Mouse (Mus musculus): ENCODE results near the gene Lrrc74b. TPM values are rescaled to one million over a fixed set of nuclear protein-coding genes. Genes with fewer than 3 reads are reported as not detected.

Gene Lrrc74b
- polyA plus RNA-seq, 1 experiment from 2014 or later, result not detected

- Histone ChIP-seq H3K4me2 (ENCODE audit: low read depth, low read length) (peak overlapping the region; percentile 74), H3K9me3 (replicated peaks; ENCODE audit: control insufficient read depth, low read length) (no peaks in the 10 kb centered on the region), H3K36me3 (replicated peaks; ENCODE audit: control insufficient read depth, insufficient read depth, low read depth, low read length) (no peaks in the 10 kb centered on the region), H3K27ac (replicated peaks; ENCODE audit: low read depth, low read length) (no peak overlapping the region), H3K4me1 (ENCODE audit: control insufficient read depth, insufficient read depth, low read length) (no peaks in the 10 kb centered on the region), H3K4me3 (ENCODE audit: low read depth, low read length) (peak overlapping the region; percentile 43), H3K9ac (replicated peaks; ENCODE audit: low read length) (peak overlapping the region; percentile 56), H3K27me3 (ENCODE audit: control insufficient read depth, insufficient read depth, low read length) (peaks cover 25% of the 10 kb centered on the region)
- WGBS, result 14% methylated on average over 45 of the region's 45 CpGs
- ATAC-seq (replicated peaks; ENCODE audit: insufficient number of reproducible peaks, low FRiP score, low TSS enrichment, low read depth) (peak; percentile 23; the same call in 1 of the 2 replicates), DNase-seq (ENCODE audit: low spot score) (peak; percentile 26)
Measured at GRCm38 (mm10) chr16:17575870-17576824, 15.1 kb upstream of the Lrrc74b start.

- no peak overlapping the region for H3K27ac ChIP-seq (replicated peaks; ENCODE audit: low read depth, low read length)
- peak; percentile 34 for DNase-seq (ENCODE audit: low spot score)
- no peak for ATAC-seq (replicated peaks; ENCODE audit: insufficient number of reproducible peaks, low FRiP score, low TSS enrichment, low read depth)
- WGBS, result 26% methylated on average over 4 of the region's 4 CpGs
- no peak overlapping the region for H3K4me2 ChIP-seq (ENCODE audit: low read depth, low read length)
- H3K9ac ChIP-seq (replicated peaks; ENCODE audit: low read length), result no peak overlapping the region
- H3K27me3 ChIP-seq (ENCODE audit: control insufficient read depth, insufficient read depth, low read length), result peaks cover 2% of the 10 kb centered on the region; the same call in 1 of the 2 replicates
- H3K36me3 ChIP-seq (replicated peaks; ENCODE audit: control insufficient read depth, insufficient read depth, low read depth, low read length), result no peaks in the 10 kb centered on the region
- H3K9me3 ChIP-seq (replicated peaks; ENCODE audit: control insufficient read depth, low read length), result no peaks in the 10 kb centered on the region
- H3K4me1 ChIP-seq (ENCODE audit: control insufficient read depth, insufficient read depth, low read length), result 0 out of 2 replicates have a peak, but pooled peaks cover 2% of the 10 kb centered on the region
- no peak overlapping the region for H3K4me3 ChIP-seq (ENCODE audit: low read depth, low read length)
Measured at GRCm38 (mm10) chr16:17566186-17566585, 5.1 kb upstream of the Lrrc74b start.

- WGBS, result 66% methylated on average over 3 of the region's 3 CpGs
- Histone ChIP-seq H3K4me3 (ENCODE audit: low read depth, low read length) (no peak overlapping the region), H3K27ac (replicated peaks; ENCODE audit: low read depth, low read length) (no peak overlapping the region), H3K36me3 (replicated peaks; ENCODE audit: control insufficient read depth, insufficient read depth, low read depth, low read length) (no peaks in the 10 kb centered on the region), H3K9me3 (replicated peaks; ENCODE audit: control insufficient read depth, low read length) (no peaks in the 10 kb centered on the region), H3K9ac (replicated peaks; ENCODE audit: low read length) (no peak overlapping the region), H3K27me3 (ENCODE audit: control insufficient read depth, insufficient read depth, low read length) (peaks cover 4% of the 10 kb centered on the region; the same call in 1 of the 2 replicates), H3K4me2 (ENCODE audit: low read depth, low read length) (no peak overlapping the region), H3K4me1 (ENCODE audit: control insufficient read depth, insufficient read depth, low read length) (0 out of 2 replicates have a peak, but pooled peaks cover 2% of the 10 kb centered on the region)
- ATAC-seq (replicated peaks; ENCODE audit: insufficient number of reproducible peaks, low FRiP score, low TSS enrichment, low read depth) (no peak), DNase-seq (ENCODE audit: low spot score) (no peak)
Measured at GRCm38 (mm10) chr16:17564771-17565170, 3.7 kb upstream of the Lrrc74b start.

DNA sequence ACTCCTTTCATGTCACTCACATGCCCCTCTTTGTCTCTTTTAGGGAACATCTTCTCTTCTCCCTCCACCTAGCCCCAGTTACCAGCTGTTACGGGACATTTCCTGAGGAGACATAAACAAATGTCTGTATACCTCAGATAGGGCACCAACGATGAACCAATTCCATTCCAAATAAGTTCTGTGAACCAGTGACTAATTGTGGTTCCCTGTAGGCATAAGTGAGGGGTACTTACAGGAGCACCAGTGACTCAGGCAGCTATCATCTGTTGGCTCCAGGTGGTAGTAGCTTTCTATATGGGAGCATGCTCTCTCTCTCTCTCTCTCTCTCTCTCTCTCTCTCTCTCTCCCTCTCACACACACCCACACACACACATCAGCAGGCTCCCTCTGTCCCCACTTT, 3.2 kb upstream of the Lrrc74b start:
- Histone ChIP-seq H3K36me3 (replicated peaks; ENCODE audit: control insufficient read depth, insufficient read depth, low read depth, low read length) (no peaks in the 10 kb centered on the region), H3K4me3 (ENCODE audit: low read depth, low read length) (no peak overlapping the region), H3K27me3 (ENCODE audit: control insufficient read depth, insufficient read depth, low read length) (peaks cover 4% of the 10 kb centered on the region; the same call in 1 of the 2 replicates), H3K4me1 (ENCODE audit: control insufficient read depth, insufficient read depth, low read length) (peaks cover 2% of the 10 kb centered on the region; the same call in 1 of the 2 replicates), H3K27ac (replicated peaks; ENCODE audit: low read depth, low read length) (no peak overlapping the region), H3K9me3 (replicated peaks; ENCODE audit: control insufficient read depth, low read length) (no peaks in the 10 kb centered on the region), H3K9ac (replicated peaks; ENCODE audit: low read length) (no peak overlapping the region), H3K4me2 (ENCODE audit: low read depth, low read length) (no peak overlapping the region)
- ATAC-seq (replicated peaks; ENCODE audit: insufficient number of reproducible peaks, low FRiP score, low TSS enrichment, low read depth) (no peak), DNase-seq (ENCODE audit: low spot score) (no peak)
- 73% methylated on average over 2 of the region's 2 CpGs for WGBS

GRCm38 (mm10) chr16:17563580-17563979, 2.5 kb upstream of the Lrrc74b start:
- Histone ChIP-seq H3K27ac (replicated peaks; ENCODE audit: low read depth, low read length) (no peak overlapping the region), H3K9me3 (replicated peaks; ENCODE audit: control insufficient read depth, low read length) (no peaks in the 10 kb centered on the region), H3K9ac (replicated peaks; ENCODE audit: low read length) (no peak overlapping the region), H3K4me1 (ENCODE audit: control insufficient read depth, insufficient read depth, low read length) (peaks cover 8% of the 10 kb centered on the region; the same call in 1 of the 2 replicates), H3K4me3 (ENCODE audit: low read depth, low read length) (no peak overlapping the region), H3K4me2 (ENCODE audit: low read depth, low read length) (no peak overlapping the region), H3K36me3 (replicated peaks; ENCODE audit: control insufficient read depth, insufficient read depth, low read depth, low read length) (no peaks in the 10 kb centered on the region), H3K27me3 (ENCODE audit: control insufficient read depth, insufficient read depth, low read length) (peaks cover 4% of the 10 kb centered on the region; the same call in 1 of the 2 replicates)
- no peak for DNase-seq (ENCODE audit: low spot score)
- ATAC-seq (replicated peaks; ENCODE audit: insufficient number of reproducible peaks, low FRiP score, low TSS enrichment, low read depth), result no peak
- WGBS, result 15% methylated on average over 1 of the region's 1 CpGs

GRCm38 (mm10) chr16:17561751-17562208, 733 bp upstream of the Lrrc74b start, which contains the start of gene P2rx6:
P2rx6 (plus strand) TSS chr16:17561885.
- ATAC-seq (replicated peaks; ENCODE audit: insufficient number of reproducible peaks, low FRiP score, low TSS enrichment, low read depth), result peak; percentile 63
- Histone ChIP-seq H3K27ac (replicated peaks; ENCODE audit: low read depth, low read length) (no peak within 1 kb of the TSS), H3K27me3 (ENCODE audit: control insufficient read depth, insufficient read depth, low read length) (peaks cover 4% of the 10 kb centered on the region; the same call in 1 of the 2 replicates), H3K36me3 (replicated peaks; ENCODE audit: control insufficient read depth, insufficient read depth, low read depth, low read length) (no peaks in the 10 kb centered on the region), H3K9me3 (replicated peaks; ENCODE audit: control insufficient read depth, low read length) (no peaks in the 10 kb centered on the region), H3K4me2 (ENCODE audit: low read depth, low read length) (peak within 1 kb of the TSS; percentile 48), H3K4me3 (ENCODE audit: low read depth, low read length) (peak within 1 kb of the TSS; percentile 18), H3K4me1 (ENCODE audit: control insufficient read depth, insufficient read depth, low read length) (peaks cover 8% of the 10 kb centered on the region; the same call in 1 of the 2 replicates), H3K9ac (replicated peaks; ENCODE audit: low read length) (0 out of 2 replicates have a peak within 1 kb of the TSS, but pooled peaks have one; percentile 18)
- under 1% methylated on average over 10 of the region's 10 CpGs for WGBS
- peak; percentile 54 for DNase-seq (ENCODE audit: low spot score)

- H3K9me3 ChIP-seq (replicated peaks; ENCODE audit: control insufficient read depth, low read length), result no peaks in the 10 kb centered on the region
- no peak overlapping the region for H3K4me3 ChIP-seq (ENCODE audit: low read depth, low read length)
- no peak overlapping the region for H3K27ac ChIP-seq (replicated peaks; ENCODE audit: low read depth, low read length)
- 63% methylated on average over 9 of the region's 9 CpGs for WGBS
- peaks cover 8% of the 10 kb centered on the region; the same call in 1 of the 2 replicates for H3K4me1 ChIP-seq (ENCODE audit: control insufficient read depth, insufficient read depth, low read length)
- no peak overlapping the region for H3K9ac ChIP-seq (replicated peaks; ENCODE audit: low read length)
- H3K4me2 ChIP-seq (ENCODE audit: low read depth, low read length), result no peak overlapping the region
- ATAC-seq (replicated peaks; ENCODE audit: insufficient number of reproducible peaks, low FRiP score, low TSS enrichment, low read depth) (no peak), DNase-seq (ENCODE audit: low spot score) (no peak)
- H3K36me3 ChIP-seq (replicated peaks; ENCODE audit: control insufficient read depth, insufficient read depth, low read depth, low read length), result no peaks in the 10 kb centered on the region
- H3K27me3 ChIP-seq (ENCODE audit: control insufficient read depth, insufficient read depth, low read length), result peaks cover 4% of the 10 kb centered on the region; the same call in 1 of the 2 replicates
Measured at GRCm38 (mm10) chr16:17559396-17560027, 1.5 kb downstream of the Lrrc74b start.
